Mouse (Mus musculus) gastrocnemius, postnatal 10 days (tissue): ENCODE results near the gene Xxylt1. TPM values are rescaled to one million over a fixed set of nuclear protein-coding genes. Genes with fewer than 3 reads are reported as not detected.

Source experiments
- DNase-seq: peaks from one replicate; pipeline ENCODE4 v3.0.0; 2021; ENCODE audit warnings: mixed read lengths
- total RNA-seq, 2 experiments: library from RNA; stranded (reverse); gene quantifications; 2 replicates each; pipeline ENCODE4 v1.2.3; 2021

Gene Xxylt1
- total RNA-seq, 2 experiments from 2014 or later = 8.8 to 9.8 TPM

- DNase-seq = no peak
Observed at GRCm38 (mm10) chr16:31061246-31061880, 19.9 kb downstream of the Xxylt1 start.

- no peak for DNase-seq
Observed at GRCm38 (mm10) chr16:31060714-31061113, 20.5 kb downstream of the Xxylt1 start.

DNA sequence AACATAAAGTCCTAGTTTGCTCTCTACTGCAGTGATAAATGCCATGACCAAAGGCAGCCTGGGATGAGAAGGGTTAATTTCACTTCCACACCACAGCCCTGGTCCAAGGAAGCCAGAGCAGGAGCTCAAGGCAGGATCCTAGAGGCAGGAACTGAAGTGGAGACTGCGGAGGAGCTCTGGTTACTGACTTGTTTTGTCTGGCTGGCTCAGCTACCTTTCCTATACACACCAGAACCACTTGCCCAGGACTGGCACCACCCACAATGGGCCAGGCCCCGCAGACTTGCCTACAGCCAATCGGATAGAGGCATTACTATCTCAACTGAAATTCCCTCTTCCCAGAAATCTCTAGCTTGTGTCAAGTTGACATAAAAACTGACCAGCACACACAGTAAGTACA, 21.0 kb downstream of the Xxylt1 start:
- DNase-seq = no peak

GRCm38 (mm10) chr16:31059730-31060129, 21.5 kb downstream of the Xxylt1 start:
- no peak for DNase-seq

GRCm38 (mm10) chr16:31052812-31053211, 28.4 kb downstream of the Xxylt1 start:
- no peak for DNase-seq

DNA sequence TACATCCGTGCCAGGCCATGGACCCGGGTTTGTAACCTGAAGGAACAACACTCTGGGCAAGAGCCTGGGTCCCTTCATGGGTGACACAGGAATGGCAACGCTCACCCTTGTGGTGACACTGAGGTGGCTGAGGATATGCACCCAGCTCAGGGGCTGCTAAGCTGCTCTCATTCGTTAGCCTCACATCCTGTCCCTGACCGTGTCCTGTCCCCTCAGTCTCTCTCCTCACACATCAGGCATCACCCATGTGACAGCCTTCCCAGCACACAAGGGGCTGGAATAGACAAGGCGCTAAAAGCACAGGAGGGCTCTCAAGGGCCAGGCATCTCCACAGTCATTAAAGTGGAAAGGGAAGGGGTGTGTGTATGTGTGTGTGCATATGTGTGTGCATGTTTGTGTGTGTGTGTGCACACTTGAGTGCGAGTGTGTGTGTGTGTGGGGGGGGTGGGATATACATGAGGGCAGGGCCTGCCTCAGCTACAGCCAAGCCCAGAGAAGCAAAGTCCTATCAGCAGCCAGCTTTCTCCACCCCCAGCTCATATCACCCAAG, 29.0 kb downstream of the Xxylt1 start:
- DNase-seq = no peak

GRCm38 (mm10) chr16:31050701-31051100, 30.5 kb downstream of the Xxylt1 start:
- DNase-seq = no peak

GRCm38 (mm10) chr16:31048194-31048593, 33.0 kb downstream of the Xxylt1 start:
- no peak for DNase-seq

GRCm38 (mm10) chr16:31047186-31047898, 33.9 kb downstream of the Xxylt1 start:
- DNase-seq = no peak

- DNase-seq = no peak
Observed at GRCm38 (mm10) chr16:31046217-31046659, 35.0 kb downstream of the Xxylt1 start.

DNA sequence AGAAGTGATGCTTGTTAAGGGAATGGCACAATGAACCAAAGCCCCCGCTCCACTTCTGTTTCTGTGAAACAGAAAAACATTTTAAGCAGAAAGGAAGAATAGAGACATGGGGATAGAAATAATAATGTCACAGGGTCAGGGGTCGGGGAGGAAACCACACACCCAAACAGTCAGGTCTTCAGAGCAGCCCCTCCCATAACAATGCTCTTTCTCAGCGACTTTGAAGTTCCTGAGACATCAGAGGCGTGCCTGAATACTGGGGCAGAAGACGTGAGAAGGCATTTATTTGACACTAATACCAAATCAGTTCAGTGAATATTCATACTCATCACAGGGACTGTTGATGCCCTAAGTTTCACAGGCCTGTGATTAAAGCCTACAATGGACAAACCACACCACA, 36.0 kb downstream of the Xxylt1 start:
- DNase-seq = no peak

GRCm38 (mm10) chr16:31043136-31043535, 38.1 kb downstream of the Xxylt1 start:
- DNase-seq = no peak

DNA sequence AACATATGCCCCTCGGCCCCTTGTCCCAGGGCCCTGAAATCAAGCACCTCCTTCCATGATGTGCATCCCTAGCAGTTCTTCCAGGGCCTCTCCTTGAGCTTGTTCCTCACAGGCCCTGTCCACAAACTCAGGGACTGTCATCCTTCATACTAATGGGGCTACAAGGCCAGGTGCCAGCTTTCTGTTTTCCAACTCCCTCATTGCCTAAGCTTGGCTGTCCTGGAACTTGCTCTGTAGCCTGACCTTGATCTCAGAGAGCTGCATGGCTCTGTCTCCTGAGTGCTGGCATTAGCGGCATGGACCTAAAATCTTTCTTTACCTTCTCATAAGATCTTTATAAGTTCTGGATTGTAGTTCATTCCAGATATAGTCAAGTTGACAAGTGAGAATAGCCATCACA, 39.7 kb downstream of the Xxylt1 start:
- no peak for DNase-seq

GRCm38 (mm10) chr16:31039803-31040459, 41.3 kb downstream of the Xxylt1 start:
- no peak for DNase-seq

DNA sequence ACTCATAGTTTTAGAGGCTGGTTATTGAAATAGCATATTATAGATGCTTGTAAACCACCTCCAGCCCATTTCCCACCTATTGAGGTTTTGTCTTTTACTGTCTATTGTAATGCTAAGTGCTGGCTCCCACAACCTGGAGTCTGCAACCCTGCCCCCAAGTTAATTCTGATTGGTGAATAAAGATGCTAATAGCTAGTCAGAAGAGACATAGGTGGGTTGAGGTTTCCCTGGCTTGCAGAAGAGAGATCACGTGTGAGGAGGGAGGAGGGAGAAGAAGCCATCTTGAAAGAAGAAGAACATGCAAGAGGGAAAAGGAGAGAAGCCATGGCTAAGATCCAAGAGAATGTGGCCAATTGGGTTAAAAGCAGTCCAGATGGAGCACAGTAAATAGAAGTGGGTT, 43.8 kb downstream of the Xxylt1 start:
- DNase-seq = no peak

DNA sequence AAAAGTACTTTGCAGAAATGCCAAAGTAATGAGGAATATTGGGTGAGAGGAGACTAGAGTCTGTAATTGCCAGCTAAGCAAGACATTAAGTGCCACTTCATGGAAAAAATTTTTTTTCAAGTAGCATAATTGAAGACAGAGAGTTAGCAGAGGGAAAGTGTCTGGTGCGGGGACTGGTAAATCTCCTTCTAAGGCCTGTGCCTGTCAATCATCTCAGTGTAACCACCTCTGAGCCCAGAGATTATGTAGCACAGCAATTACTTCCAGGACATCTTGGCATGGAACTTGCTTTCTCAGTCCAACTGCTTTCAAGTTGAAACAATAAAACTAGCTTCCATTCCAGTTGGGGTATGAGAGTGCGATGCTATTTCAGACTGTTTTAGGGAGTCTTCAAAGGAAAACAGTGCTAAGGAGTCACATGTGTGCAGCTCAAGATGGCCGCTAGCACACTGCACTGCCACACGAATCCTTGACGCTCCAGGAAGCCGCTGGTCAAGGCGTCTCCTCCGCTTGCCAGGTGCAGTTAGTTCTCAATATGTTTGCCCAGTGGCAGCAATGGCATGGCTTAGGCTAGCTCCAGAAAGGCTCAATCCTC, 45.5 kb downstream of the Xxylt1 start:
- DNase-seq = no peak

DNA sequence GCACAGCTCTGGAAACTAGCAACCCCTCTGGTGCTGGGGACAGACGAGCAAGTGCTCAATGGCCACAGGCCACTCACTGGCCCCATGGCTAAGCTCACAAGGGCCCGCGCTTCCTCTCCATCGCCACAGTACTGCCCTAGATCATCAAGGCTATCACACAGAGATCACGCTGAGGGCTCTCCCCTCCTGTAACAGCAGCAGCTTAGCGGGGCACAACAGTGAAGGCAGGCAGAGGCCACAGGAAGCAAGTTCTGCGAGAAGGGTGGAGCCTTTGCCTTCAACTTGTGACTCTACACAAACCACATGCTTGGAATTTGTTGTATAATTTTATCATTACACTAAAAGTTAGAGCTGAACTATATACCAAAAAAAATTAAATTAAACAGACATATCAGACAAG, 46.0 kb downstream of the Xxylt1 start:
- no peak for DNase-seq

GRCm38 (mm10) chr16:31034051-31034450, 47.2 kb downstream of the Xxylt1 start:
- DNase-seq = no peak

DNA sequence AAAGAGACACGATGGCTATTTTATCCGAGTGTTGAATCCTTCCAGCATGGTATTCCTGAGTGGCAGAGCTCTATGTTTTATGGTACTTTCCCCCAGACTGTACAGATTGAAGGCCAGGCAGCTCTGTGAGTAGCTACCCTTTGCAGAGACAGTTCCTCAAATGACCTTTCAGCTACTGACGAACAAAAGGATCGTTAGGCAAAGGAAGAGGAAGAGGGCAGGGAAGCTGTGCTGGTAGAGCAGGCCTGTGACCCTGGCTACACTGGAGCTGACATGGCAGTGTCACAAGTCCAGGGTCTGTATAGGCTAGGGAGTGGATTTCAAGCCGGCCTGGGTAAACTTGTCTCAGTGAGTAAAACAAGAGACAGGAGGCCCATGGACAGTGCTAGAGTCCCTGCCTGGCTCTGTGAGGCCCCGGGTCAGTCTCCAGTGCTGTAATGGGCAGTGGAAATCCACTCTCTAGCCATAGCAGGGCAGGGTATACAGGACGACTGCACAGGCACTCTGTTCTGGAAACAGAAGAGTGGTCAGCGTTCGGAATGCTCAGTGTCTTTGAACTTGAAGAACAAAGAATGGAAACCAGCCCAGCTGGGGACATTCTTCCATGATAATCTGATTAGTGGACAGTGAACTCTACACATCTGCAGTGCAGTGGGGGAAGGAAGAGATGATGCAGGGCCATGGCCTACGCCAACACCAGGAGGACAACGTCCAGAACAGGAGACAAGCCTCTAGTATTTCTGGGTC, 51.3 kb downstream of the Xxylt1 start:
- no peak for DNase-seq

- DNase-seq = no peak
Observed at GRCm38 (mm10) chr16:31027675-31028074, 53.6 kb downstream of the Xxylt1 start.

- DNase-seq = no peak
Observed at GRCm38 (mm10) chr16:31025516-31025915, 55.7 kb downstream of the Xxylt1 start.

DNA sequence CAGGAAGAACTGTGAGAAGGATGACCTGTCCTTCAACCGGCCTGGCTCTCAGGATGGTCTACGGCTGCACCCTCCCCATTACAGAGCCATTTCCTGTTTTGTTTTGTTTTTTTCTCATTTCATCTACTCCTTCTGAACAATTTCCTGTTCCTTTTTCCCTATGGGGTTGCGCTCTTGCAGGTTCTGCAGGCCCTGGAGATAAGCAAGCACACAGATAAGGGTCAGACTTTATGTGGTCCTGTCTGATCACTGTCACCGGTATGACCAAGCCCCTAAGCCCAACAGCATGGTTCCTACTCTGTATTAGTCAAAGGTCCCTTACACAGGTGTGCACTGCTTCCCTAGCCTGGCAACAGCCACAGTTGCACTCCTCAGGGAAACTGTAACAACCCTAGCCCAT, 56.2 kb downstream of the Xxylt1 start:
- DNase-seq = no peak
